Mouse (Mus musculus) heart, postnatal 0 days (tissue): ENCODE data around the gene Gm26938. TPM values are rescaled to one million over a fixed set of nuclear protein-coding genes. Genes with fewer than 3 reads are reported as not detected.

Experiments used
- ATAC-seq: fragments of 200-750 bp; cut with Nextera tagmentation; 2 replicates; pipeline ENCODE4 v1.8.0; 2017; ENCODE audit warnings: low read depth, moderate number of reproducible peaks, moderate library complexity; ENCODE audit not compliant: insufficient read depth
- DNase-seq: peaks from one replicate; pipeline ENCODE4 v3.0.0-alpha.2; 2016; ENCODE audit warnings: low spot score
- H3K27ac ChIP-seq: fragments of 300-500 bp; sonication (generic); 2 replicates; pipeline ENCODE4 v1.5.1; 2014; ENCODE audit warnings: low read depth, mild to moderate bottlenecking
- H3K27me3 ChIP-seq: fragments of 300-500 bp; sonication (generic); 2 replicates; pipeline ENCODE4 v1.6.1; 2014; ENCODE audit warnings: low read length, mixed read lengths; ENCODE audit not compliant: control insufficient read depth, insufficient read depth
- H3K36me3 ChIP-seq: fragments of 300-500 bp; sonication (generic); replicated peaks from 2 replicates; pipeline ENCODE4 v1.6.1; 2014; ENCODE audit warnings: low read length, mixed read lengths; ENCODE audit not compliant: control insufficient read depth, insufficient read depth
- H3K4me1 ChIP-seq: fragments of 300-500 bp; sonication (generic); 2 replicates; pipeline ENCODE4 v1.6.1; 2014; ENCODE audit warnings: antibody characterized with exemption; ENCODE audit not compliant: control insufficient read depth, insufficient read depth
- H3K4me2 ChIP-seq: fragments of 300-500 bp; sonication (generic); 2 replicates; pipeline ENCODE4 v1.6.1; 2014; ENCODE audit warnings: low read depth, mild to moderate bottlenecking, low read length, moderate library complexity
- H3K4me3 ChIP-seq: fragments of 300-500 bp; sonication (generic); 2 replicates; pipeline ENCODE4 v1.5.1; 2014; ENCODE audit warnings: low read depth, low read length
- H3K9ac ChIP-seq: fragments of 300-500 bp; sonication (generic); replicated peaks from 2 replicates; pipeline ENCODE4 v1.6.1; 2014; ENCODE audit warnings: low read depth, low read length, mixed read lengths
- H3K9me3 ChIP-seq: fragments of 300-500 bp; sonication (generic); replicated peaks from 2 replicates; pipeline ENCODE4 v1.6.1; 2016; ENCODE audit warnings: low read length; ENCODE audit not compliant: control insufficient read depth
- CTCF ChIP-seq: IDR thresholded peaks from 2 replicates; pipeline ENCODE4 v1.5.1; 2016; ENCODE audit warnings: antibody characterized with exemption, control low read depth, low read depth
- EP300 ChIP-seq: IDR thresholded peaks from 2 replicates; pipeline ENCODE4 v1.6.1; 2016; ENCODE audit warnings: antibody characterized with exemption, low read depth
- whole genome bisulfite sequencing: fragments of 180-500 bp; shearing (Covaris S2); extraction: QIAGEN DNeasy Blood & Tissue Kit; methylation state at CpG from one replicate; pipeline ENCODE4 v1.1.7; 2014; 5-methylcytosine and 5-hydroxymethylcytosine counted together
- polyA plus RNA-seq: library from polyadenylated mRNA; unstranded; fragments of >200 nt; fragmentation: Nextera tagmentation; extraction: Ambion mirVana; gene quantifications from 2 replicates; pipeline ENCODE4 v1.2.1, GENCODE M21; 2015
- total RNA-seq: library from RNA; depleted of rRNA; stranded (reverse); fragments of >200 nt; gene quantifications from 2 replicates; pipeline ENCODE4 v1.2.3, GENCODE M21; 2014; ENCODE audit warnings: low replicate concordance

The Gm26938 gene
- total and polyA plus RNA-seq, 2 experiments from 2014 or later: not detected

DNA sequence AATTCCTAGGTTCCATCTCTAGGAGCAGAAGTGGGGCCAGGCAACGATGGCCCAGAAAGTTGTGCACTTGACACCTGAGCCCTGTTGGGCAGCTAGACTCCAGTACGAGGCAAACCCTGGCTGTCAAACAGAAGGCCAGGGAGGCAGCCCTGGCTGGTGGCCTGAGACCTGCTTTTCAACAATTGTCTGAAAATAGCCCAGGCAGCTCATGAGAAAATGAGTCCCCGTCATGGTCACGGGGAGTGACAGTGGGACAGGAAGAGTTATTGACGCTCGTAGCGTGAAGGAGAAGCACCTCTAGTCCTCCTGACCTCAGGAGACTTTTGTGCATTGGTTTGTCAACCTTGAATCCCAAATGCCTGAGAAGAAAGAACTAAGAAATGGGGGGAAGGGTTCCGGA lies 44.8 kb downstream of the Gm26938 start:
- WGBS: 64% methylated on average over 8 of the region's 8 CpGs
- H3K4me3 ChIP-seq: no peak overlapping the region

GRCm38 (mm10) chr5:139776966-139777365 lies 49.2 kb downstream of the Gm26938 start:
- Histone ChIP-seq H3K4me1 (no peaks in the 10 kb centered on the region; the same call in 1 of the 2 replicates), H3K27ac (peak overlapping the region; percentile 5; the same call in 1 of the 2 replicates), H3K36me3 (peaks cover 8% of the 10 kb centered on the region), H3K9me3 (no peaks in the 10 kb centered on the region), H3K4me3 (no peak overlapping the region), H3K4me2 (no peak overlapping the region), H3K27me3 (no peaks in the 10 kb centered on the region), H3K9ac (no peak overlapping the region)
- no peak for TF ChIP-seq CTCF
- TF ChIP-seq EP300: no peak
- WGBS: 70% methylated on average over 5 of the region's 5 CpGs
- ATAC-seq (no peak), DNase-seq (no peak)

More for the DNA sequence above, 44.8 kb downstream of the Gm26938 start:
- DNase-seq (no peak), ATAC-seq (no peak)
- Histone ChIP-seq H3K9me3 (no peaks in the 10 kb centered on the region), H3K4me2 (no peak overlapping the region), H3K36me3 (no peaks in the 10 kb centered on the region), H3K27ac (no peak overlapping the region), H3K4me1 (no peaks in the 10 kb centered on the region), H3K27me3 (no peaks in the 10 kb centered on the region), H3K9ac (no peak overlapping the region)
- TF ChIP-seq EP300 (no peak), CTCF (no peak)

- WGBS: under 1% methylated on average over 55 of the region's 55 CpGs
- peak within 1 kb of the TSS; percentile 30; the same call in 1 of the 2 replicates for H3K27ac ChIP-seq
Measured at GRCm38 (mm10) chr5:139775216-139775926, 50.8 kb downstream of the Gm26938 start, which contains the start of gene Ints1. Ints1 (minus strand) TSS chr5:139775674.

GRCm38 (mm10) chr5:139768216-139768615 lies 58.0 kb downstream of the Gm26938 start:
- H3K9ac ChIP-seq: no peak overlapping the region
- DNase-seq (no peak), ATAC-seq (no peak)
- H3K4me1 ChIP-seq: no peaks in the 10 kb centered on the region
- 87% methylated on average over 8 of the region's 8 CpGs for WGBS
- TF ChIP-seq EP300: no peak
- TF ChIP-seq CTCF: no peak
- H3K9me3 ChIP-seq: no peaks in the 10 kb centered on the region
- no peak overlapping the region for H3K4me2 ChIP-seq
- peaks cover 95% of the 10 kb centered on the region for H3K36me3 ChIP-seq
- no peaks in the 10 kb centered on the region for H3K27me3 ChIP-seq
- H3K27ac ChIP-seq: no peak overlapping the region
- H3K4me3 ChIP-seq: no peak overlapping the region

More at GRCm38 (mm10) chr5:139775216-139775926, 50.8 kb downstream of the Gm26938 start, which contains the start of gene Ints1:
- Histone ChIP-seq H3K4me2 (peak within 1 kb of the TSS; percentile 92), H3K4me3 (peak within 1 kb of the TSS; percentile 95), H3K9me3 (no peaks in the 10 kb centered on the region), H3K4me1 (no peaks in the 10 kb centered on the region; the same call in 1 of the 2 replicates), H3K27me3 (no peaks in the 10 kb centered on the region), H3K36me3 (peaks cover 24% of the 10 kb centered on the region), H3K9ac (peak within 1 kb of the TSS; percentile 70)
- DNase-seq: peak; percentile 98
- peak; percentile 92 for ATAC-seq
- TF ChIP-seq EP300 (peak; percentile 32; the same call in 1 of the 2 replicates), CTCF (peak; percentile 97)

DNA sequence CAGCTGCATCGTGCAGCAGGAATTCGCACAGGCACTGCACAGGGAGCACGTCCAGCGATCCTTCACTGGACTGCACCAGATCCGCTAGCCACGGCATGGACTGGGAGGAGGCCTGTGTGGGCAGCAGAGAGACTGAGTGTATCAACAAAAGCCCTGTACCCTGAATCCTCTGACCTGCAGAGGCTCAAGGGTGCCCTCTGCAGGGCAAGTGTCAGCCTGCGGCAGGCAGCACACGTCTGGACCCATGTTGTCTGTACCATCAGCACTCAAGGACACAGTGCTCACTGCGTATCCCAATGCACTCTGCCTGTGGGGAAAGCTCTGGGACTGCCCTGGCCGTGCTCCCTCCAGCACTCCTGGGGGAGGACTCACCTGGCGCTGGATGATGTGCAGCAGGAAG lies 61.9 kb downstream of the Gm26938 start:
- Histone ChIP-seq H3K4me2 (no peak overlapping the region), H3K4me3 (no peak overlapping the region), H3K36me3 (peaks cover 100% of the 10 kb centered on the region), H3K27ac (no peak overlapping the region), H3K27me3 (no peaks in the 10 kb centered on the region), H3K4me1 (no peaks in the 10 kb centered on the region), H3K9ac (no peak overlapping the region), H3K9me3 (no peaks in the 10 kb centered on the region)
- WGBS: 75% methylated on average over 11 of the region's 11 CpGs
- TF ChIP-seq CTCF (peak; percentile 43), EP300 (no peak)
- DNase-seq: no peak
- ATAC-seq: no peak
